Mouse (Mus musculus) large intestine, adult 2 months (tissue): ENCODE measurements around the gene Stub1. TPM values are rescaled to one million over a fixed set of nuclear protein-coding genes. Genes with fewer than 3 reads are reported as not detected.
"Not testable (repeated sequence)": the region's sequence is repeated elsewhere in the genome, so short reads cannot be mapped to it uniquely, and the experiment has no call there.

Experiments
- DNase-seq: peaks from one replicate; pipeline ENCODE4 v3.0.0-alpha.2; 2012; ENCODE audit warnings: low read depth, low spot score
- WGBS: fragments of 180-500 bp; shearing (Covaris S2); methylation state at CpG from one replicate; pipeline ENCODE4 v1.1.7; 2018; 5-methylcytosine and 5-hydroxymethylcytosine counted together
- polyA plus RNA-seq: library from polyadenylated mRNA; depleted of rRNA; stranded (reverse); fragments of >200 nt; gene quantifications from 2 replicates; pipeline ENCODE4 v1.2.3, GENCODE M21; 2012; rRNA removed

Gene Stub1
- polyA plus RNA-seq = 155 and 157 TPM in 2 replicates

DNA sequence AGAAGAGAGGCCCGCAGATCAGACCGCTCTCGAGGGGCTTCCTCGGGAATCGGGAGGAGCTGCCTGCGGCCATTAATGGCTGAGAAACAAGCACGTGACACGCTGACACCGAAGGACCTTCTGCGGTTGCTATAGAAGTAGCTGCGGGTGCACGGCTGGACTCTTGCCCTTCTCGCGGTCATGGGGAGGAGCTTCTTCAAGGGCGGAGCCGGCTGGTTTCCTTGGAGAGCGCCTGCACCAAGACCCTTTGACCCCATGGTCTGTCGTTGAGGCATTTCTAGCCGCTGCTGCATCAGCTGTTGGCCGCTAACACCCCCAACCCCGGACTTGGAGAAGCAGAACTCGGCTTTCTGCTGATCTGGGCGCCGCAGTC, at the start of gene Stub1:
Gene Stub1 (minus strand): TSS at position 114 of the 373 bp plus-strand sequence.
- under 1% methylated on average over 24 of the region's 24 CpGs for WGBS
- DNase-seq = peak; percentile 85

DNA sequence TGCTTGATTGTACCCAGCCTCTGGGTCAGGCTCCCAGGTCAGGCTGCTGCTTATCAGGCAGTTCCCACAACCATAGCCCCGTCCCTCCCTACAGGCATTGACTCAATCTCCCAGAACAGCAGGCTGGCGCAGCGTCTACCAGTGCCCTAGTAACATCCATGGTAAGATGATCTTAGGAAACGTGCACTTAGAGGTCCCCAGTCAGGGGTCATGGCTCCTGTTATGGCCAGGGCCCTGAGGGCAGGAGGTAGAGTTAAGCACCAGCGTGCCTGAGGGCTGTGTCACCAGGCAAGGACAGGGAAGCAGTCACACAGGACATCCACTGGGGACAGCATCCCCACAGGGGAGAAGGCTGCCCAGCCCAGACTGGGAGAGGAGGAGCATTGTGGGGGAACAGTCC, 49.1 kb upstream of the Stub1 start:
- no peak for DNase-seq
- 66% methylated on average over 5 of the region's 5 CpGs for WGBS

DNA sequence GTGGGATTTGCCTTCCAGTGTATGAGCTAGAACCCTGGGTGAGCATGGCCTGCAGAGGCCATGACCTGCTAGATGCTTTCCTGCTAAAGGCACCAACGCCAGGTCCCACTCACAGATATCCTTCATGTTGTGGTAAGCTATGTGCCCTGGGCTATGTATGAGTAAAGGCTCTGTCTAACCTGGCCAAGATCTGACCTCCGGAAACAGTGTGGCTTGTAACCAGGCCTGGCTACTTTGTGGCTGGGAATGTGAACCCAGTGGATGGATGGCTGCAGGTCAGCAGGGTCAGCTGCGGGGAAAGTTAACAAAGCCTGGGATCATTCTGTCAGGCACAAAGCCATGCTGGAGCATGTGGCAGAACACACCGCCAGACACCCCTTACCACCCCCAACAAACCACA, 48.5 kb upstream of the Stub1 start:
- WGBS = 78% methylated on average over 4 of the region's 4 CpGs
- DNase-seq = no peak

DNA sequence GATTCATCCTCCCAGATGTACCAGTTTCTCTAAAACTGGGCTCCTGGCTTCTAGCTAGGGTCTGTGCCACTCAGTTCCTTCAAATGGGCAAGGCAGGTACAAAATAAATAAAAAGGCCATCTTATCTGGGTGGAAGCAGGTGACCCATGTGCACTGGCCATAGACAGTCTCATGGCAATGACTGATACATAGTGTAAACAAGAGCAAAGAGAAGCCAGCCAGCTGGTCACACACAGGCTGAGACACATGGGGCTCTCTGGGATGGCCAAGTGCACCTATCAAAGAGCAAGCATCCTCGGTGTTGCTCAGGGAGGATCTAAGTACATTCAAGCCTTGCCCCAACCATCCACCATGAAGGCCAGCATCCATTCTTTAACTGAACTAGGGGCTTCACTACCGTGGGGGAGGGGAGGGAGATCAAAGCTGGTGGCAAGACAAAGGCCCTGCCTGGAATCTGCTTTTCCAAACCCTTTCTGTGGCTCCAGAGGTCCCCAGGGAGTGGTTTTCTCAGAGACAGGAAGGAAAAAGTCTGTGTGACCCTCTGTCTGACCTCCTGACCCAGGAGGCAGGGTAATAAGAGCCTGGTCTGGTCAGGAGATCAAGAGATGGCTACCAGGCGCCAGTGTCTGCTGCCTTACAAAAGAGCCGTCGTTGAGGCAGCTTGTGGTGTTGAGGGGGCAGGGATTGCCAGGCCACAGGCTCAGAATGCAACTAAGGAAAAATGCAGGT, 47.9 kb upstream of the Stub1 start:
- DNase-seq = no peak
- WGBS = 56% methylated on average over 5 of the region's 5 CpGs

DNA sequence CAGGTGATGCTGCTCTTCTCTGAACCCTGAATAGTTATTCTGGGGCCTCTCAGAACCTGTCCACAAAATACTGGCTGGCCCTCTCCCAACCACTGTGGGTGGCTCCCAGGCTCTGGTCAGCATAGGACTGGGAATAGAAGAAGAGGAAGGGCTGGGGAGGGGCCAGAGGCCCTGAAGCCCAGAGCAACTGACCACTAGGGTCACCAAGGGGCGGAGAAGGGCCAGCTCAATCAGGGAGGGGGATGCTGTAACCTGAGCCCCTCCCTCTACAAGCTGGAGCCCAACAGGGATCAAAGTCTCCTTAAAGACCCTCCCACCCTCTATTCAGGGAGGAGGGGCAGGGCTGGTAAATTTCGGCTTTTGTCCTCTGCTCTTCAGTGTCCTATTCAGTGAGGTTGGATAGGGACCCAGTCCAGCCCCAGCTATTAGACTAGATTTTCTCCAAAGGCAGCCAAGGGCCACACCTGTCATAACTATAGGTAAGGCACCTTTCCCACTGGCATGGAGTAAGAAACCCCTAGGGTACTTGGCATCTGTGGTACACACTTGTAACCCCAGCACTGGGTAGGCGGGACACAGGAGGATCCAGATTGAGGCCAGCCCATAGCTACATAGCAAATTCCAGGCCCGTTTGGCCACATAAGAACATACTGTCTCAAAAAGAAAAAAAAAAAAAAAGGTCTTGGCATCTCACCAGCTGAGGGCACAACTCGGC, 47.1 kb upstream of the Stub1 start, which contains the start of gene Wfikkn1:
Gene Wfikkn1 (minus strand): TSS at position 663 of the 715 bp plus-strand sequence.
- DNase-seq = no peak
- whole genome bisulfite sequencing = 56% methylated on average over 5 of the region's 5 CpGs

DNA sequence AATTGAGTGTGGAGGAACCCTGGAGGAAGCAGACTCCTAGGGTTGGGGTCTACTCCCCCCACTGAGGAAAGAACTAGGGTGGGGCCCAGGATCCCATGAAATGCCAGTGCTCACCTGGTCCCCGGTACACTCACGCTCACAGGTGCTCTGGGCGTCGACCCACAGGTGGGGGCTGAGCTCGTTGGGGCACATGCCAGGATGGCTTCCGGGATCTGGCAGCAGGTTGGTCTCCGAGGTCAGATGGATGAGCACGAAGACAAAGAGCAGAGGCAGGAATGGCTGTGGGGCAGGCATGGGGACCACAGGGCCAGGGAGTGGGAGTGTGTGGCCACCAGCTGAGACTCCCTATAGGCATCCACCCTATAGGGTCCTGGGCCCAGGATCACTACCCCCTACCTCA, 46.5 kb upstream of the Stub1 start:
- 67% methylated on average over 8 of the region's 8 CpGs for WGBS
- no peak for DNase-seq

DNA sequence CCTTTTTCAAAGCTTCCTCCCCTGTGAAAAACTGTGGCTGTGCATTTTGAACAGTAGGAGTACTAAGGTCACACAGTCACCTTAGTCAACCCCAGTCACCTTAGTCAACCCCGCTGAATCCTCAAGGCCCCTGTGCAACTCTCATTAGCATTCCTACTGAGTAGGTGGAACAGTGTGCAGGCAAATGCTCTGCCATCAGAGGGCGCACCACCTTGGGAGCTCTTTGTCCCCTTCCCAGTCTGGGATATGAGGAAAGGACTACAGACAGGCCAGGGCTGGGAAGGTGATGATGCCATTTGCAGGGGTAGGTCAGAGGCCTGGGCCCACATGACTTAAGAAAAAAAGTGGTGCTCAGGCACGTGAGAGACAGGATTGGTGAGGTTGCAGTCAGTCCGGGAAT, 46.1 kb upstream of the Stub1 start:
- no peak for DNase-seq
- WGBS = 72% methylated on average over 4 of the region's 4 CpGs

DNA sequence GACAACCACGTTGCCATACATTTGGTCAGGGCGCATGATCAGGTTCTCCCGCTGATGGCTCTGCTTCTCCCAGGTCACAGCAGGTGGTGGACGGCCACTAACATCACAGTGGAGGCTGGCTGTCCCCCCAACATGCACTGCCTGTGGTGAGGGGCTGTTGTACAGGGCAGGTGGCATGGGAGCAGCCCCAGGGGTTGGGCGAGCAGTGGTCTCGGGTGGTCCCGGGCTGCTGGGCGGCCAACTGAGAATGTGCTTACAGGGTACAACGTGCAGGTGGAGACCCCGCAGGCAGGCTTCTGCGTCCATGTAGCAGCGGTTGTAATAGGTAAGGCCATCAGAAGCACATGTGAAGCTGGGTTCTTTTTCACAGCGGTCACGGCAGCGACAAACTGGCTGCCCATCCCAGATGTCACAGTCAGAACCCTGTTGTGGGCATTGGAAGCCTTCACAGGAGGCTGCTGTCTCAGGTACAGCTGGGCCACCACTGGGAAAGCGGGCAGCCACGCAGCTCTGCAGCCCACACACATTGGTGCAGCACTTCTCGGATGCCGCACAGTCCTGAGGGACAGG, 45.5 kb upstream of the Stub1 start:
- DNase-seq = no peak
- WGBS = 94% methylated on average over 19 of the region's 19 CpGs

DNA sequence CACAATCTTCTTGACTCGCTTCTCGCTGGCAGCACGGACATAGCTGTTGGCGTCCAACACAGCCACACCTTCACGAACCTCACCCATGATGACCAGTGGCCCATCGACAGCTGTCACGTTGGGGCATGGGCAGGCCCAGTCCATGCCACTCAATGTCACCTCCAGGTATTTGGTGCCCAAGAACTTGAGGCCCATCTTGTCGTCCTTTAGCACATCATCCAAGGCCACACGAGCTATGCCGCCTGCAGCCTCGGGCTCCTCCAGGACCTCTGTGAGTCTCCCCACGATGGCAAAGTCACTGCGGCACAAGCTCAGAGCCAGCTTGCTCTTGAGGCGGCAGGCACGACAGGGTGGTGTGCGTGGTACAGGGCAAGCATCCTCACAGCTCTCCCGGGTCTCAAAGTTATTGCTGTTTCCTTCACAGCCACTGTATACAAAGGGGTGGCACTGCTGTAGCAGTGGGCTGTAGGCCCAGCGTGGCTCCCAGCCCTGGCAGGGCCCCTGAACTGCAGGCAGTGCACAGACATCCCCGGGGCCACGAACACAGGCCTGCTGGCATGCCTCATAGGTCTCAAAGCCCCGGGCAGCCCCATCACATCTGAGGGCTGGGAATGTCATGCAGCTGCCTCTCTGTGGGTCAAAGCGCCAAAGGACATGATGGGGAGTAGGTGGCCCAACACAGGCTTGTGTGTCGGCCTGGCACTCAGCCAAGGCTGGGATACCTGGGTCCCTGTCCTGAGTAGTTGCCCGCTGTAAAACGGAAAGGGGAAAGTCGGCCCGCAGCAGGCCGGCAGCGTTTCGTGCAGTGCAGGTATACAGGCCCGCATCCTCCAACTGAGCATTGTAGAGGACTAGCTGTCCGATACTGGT, 44.8 kb upstream of the Stub1 start:
- WGBS = 90% methylated on average over 32 of the region's 32 CpGs

DNA sequence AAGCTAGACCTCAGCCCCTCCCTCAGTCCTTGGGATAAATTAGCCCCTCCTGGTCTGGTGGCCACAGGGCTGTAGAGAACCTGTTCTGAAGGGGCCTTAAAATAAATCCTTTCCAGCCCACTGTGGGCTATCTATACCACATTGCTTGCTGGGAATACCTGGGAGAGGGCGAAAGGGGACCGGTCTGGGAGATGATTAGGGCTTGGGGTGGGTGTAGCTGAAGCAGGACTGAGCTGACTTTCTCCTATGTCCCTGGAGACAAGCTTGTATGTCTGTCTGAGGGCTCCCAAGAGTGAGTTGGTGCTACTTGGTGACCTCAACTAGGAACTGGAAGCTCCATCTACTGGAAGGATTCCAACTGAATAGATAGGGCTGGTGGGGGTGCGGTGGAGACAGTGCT, 43.8 kb upstream of the Stub1 start:
- DNase-seq = no peak

More for the DNA sequence above, 44.8 kb upstream of the Stub1 start:
- DNase-seq = no peak

DNA sequence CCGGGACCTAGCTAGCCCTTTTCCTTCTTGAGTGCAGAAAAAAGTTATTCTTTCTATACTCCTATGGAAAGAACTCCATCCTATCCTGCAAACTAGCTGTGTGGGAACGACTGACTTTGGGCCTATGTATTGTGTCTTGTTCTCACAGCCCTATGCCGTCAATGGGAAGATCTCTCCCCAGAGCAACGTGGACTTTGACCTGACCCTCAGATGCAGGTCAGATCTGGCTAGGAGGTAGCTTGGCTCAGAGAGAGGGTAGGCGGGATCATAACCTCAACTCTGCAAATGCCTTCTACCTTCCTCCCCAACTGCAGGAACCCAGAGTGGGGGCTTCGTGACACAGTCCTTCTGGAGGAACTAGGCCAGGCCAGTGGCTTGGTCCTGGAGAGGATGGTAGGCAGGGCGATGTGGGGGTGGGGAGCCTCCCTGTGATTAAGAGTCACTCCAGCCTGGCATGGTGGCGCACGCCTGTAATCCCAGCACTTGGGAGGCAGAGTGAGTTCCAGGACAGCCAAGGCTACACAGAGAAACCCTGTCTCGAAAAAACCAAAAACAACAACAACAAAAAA, 43.2 kb upstream of the Stub1 start:
- DNase-seq = no peak
- 46% methylated on average over 10 of the region's 10 CpGs for WGBS

More for the DNA sequence above, 43.8 kb upstream of the Stub1 start:
- WGBS = 94% methylated on average over 3 of the region's 3 CpGs

DNA sequence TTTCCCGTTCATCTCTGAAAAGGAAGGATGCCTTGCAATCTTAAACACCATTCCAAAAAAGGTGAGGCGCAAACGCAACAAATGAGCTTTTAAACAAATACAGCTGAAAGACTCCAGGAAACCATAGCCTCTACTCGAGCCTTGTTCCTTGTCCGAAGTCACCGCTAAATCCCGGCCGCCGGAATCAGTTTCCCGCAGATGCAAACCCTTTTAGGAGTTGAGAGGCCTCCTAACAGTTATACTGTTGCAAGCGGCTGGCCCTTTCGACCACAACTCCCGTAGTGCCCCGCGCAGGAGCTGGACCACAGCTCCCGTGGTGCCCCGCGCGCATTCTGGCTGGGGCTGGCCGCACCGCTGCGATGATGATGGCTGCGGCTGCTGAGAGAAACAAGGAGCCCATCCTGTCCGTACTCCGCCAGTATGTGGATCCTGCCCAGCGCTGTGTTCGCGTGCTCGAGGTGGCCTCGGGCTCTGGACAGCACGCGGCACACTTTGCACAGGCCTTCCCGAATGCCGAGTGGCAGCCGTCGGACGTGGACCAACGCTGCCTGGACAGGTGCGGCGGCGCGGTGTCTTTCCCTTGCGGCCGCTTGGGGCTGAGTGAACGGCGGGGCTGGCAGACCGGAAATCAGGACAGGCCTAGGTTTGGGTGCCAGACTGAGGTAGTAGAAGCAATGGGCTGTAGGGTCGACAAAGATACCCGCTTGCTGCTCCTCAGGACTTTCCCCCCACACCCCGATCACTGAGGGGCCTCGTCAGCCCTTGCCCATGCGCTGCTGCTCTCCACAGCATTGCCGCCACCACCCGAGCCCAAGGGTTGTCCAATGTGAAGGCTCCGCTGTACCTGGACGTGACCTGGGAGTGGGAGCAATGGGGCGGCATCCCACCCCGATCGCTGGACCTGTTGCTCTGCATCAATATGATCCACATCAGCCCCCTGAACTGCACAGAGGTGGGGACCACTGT, 42.2 kb upstream of the Stub1 start:
- DNase-seq = peak; percentile 57
- 1% methylated on average over 59 of the region's 59 CpGs for WGBS

DNA sequence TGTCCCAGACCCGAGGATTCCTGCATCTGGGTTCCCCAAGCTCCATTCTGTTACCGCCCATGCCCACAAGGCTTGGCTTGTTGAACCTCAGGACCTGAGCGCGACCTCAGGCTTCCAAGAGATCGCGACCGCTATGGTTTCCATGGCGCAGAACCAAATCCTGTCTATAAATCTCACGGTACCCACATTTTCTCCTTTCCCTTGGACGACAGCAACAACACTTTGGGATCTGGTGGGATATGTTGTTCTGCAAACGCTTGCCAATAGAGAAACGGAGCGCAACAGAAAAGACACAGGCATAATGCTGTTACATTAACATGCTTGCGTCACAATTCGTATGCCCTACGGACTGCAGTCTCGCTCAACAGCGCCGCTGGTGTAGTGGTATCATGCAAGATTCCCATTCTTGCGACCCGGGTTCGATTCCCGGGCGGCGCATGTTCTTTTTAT, 41.5 kb upstream of the Stub1 start, which contains the start of gene Mettl26:
Gene Mettl26 (plus strand): TSS at position 354 of the 450 bp plus-strand sequence.
- peak; percentile 80 for DNase-seq
- under 1% methylated on average over 25 of the region's 25 CpGs for WGBS

DNA sequence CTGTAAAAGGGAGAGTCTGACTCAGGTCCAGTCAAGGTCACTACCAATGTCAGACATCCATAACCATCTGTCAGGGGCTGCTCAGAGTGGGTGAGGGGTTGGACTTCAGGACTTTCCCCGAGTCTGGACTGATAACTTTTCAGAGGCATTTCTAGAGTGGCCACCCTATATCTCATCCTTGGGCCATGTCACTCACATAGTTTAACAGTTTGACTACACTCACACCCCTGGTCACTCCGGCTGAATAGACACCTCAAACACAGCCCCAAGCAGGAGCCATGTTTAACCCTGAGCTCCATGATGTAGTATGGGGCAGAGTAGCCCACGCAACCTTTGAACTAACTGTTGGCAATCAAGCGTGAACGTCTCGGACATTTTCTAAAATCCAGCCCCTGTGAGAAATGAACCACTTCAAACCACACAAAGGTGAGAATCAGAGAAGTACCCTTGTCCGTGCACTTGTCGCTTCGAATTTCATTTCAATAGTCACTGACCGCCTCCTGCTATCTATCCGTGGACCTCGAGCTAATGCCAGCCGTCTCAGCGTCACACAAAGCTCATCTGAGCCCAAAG, 41.0 kb upstream of the Stub1 start:
- DNase-seq = no peak
- WGBS = 12% methylated on average over 14 of the region's 14 CpGs

DNA sequence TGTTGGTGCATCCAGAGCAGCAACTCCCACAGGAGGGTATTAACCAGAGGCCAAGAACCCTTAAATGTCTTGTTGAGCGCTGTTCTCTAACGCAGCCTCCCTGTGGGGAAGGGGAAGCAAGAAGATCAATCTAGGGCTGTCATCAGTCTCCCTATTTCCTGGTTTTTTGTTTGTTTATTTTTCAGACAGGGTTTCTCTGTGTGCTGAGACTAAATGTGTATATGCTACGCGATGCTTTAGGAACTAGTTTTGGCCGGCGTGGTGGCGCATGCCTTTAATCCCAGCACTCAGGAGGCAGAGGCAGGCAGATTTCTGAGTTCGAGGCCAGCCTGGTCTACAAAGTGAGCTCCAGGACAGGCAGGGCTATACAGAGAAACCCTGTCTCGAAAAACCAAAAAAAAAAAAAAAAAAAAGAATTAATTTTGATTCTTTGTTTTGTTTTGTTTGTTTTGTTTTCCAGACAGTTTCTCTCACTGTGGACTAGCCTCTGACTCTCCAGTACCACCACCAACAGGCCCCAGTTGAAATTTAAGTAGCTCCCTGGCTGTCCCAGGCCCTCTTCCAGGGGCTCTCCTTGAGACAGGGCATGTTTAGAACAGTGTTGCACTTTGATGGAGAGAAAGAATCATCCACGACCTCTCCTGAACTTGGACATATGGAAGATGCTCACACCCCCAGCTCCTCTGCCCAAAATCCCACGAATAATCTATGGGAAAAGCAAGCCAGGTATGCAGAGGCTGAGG, 40.4 kb upstream of the Stub1 start:
- WGBS = 83% methylated on average over 11 of the region's 11 CpGs
- no peak for DNase-seq

DNA sequence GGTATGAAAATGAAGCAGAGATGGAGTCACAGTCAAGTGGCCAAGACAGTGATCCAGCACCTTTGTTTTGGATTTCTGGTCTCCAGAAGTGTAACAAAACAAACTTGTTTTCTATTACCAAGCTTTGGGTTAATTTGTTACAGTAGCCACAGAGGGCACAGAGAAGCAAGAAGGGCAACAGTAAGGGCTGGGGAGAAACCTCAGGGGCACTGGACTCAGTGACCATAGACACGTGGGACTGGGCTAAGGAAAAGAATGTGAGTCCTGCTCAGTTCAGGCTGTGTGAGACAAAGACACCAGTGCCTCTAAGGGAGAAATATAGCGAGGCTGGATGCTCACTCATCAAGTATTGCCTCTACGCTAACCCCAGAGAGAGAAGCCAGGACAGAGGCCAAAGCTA, 39.5 kb upstream of the Stub1 start:
- 96% methylated on average over 3 of the region's 3 CpGs for WGBS
- DNase-seq = no peak

DNA sequence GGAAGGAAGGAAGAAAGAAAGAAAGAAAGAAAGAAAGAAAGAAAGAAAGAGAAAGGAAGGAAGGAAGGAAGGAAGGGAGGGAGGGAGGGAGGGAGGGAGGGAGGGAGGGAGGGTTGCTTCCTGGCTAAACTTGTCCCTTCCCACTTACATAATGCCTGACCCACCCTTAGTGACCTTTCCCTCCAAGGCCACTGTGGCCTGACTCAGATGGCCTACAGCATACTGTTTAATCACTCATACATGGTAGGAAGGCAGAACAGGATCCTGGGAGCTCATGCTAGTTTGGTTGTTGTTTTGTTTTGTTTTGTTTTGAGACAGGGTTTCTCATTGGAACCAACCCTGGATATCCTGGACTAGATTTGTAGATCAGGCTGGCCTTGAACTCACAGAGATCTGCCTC, 38.4 kb upstream of the Stub1 start:
- DNase-seq = not testable (repeated sequence)
